Mouse (Mus musculus): ENCODE measurements around the gene Zfp961.
A peak's percentile ranks its signal among the peaks of the same experiment; 100 is the strongest.
"Not testable (repeated sequence)": the region's sequence is repeated elsewhere in the genome, so short reads cannot be mapped to it uniquely, and the experiment has no call there.

The Zfp961 gene

GRCm38 (mm10) chr8:72019022-72019421, 68.2 kb downstream of the Zfp961 start:
- DNase-seq, result not testable (repeated sequence)

DNA sequence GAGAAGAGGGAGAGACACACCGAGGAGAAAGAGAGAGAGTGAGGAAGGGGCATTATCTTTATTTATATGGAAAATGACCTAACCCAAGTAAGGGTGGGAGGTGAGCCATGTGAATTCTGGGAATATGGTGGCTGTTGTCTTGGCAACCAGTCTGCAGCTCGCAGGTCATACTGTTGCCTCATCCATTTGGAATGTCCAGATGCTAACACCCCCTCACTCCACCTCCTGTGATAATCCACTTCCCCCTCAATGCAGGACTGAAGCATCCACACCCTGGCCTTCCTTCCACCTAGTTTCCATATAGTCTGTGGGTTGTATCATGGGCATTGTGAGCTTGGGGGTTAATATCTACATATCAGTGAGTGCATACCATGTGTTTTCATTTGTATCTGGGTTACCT, 69.0 kb downstream of the Zfp961 start:
- DNase-seq, result no peak

DNA sequence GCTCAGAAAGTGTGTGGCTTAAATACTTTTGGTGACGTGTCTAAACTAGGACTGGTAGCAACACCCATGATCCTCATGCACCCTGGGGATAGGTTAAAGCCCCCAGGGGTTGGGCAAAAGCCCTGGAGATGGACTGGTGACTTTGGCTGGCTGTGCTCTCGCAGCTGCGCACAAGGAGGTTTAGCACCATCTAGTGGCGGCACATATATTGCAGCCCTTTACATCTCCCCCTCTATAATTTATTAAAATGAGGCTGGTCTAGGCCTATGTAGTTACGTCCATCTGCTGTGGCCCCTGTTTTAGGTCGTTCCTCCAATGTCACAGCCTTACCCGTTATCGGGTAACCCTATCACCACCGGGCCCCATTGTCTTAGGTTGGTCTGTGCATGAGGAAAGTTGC, 74.0 kb downstream of the Zfp961 start:
- DNase-seq, result not testable (repeated sequence)

- peak; percentile 65 to 68 for DNase-seq
Measured at GRCm38 (mm10) chr8:72032926-72033325, 82.1 kb downstream of the Zfp961 start.

DNA sequence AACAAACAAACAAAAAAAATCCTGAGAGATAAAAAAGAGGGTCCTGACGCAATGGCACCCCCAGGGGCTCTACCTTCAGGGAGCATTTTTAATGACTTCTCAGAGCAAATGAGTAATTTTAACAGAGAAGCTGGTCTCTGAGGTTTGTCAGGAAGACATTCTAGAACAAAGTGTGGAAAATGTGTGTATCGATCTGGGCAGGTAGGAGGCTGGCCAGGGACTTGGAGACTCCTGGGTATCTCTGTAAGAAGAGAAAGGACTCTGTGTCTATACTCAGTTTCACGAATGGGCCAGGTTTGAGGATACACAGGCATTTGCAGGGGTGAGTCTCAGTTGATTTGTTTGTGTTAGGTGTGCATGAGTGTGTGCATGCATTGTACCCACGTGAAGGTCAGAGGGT, 90.1 kb downstream of the Zfp961 start, which contains the start of gene Olfr372:
Gene Olfr372 (plus strand): TSS at position 301 of the 400 bp plus-strand sequence.
- DNase-seq, result not testable (repeated sequence)

DNA sequence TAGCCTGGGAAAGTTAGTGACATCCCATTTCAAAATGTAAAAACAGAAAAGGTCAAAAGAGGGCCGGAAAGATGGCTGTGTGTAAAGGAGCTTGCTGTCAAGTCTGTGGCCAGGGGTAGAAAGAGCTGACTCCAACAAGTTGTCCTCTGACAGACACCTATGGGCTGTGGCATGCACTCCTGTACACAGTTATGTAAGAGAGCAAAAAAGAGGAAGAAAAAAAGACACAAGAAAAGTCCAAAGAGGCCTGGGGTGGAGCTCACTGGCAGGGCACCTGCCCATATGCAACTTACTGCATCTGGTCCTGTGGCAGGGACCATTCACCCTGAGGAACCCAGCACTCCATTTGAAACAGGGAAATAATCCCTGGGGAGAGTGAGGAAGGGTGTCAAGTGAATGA, 91.7 kb downstream of the Zfp961 start:
- DNase-seq, result no peak
